Mouse (Mus musculus) B cell, adult 67 days (primary cell): ENCODE results near the gene Obp1a. TPM values are rescaled to one million over a fixed set of nuclear protein-coding genes. Genes with fewer than 3 reads are reported as not detected.

ENCODE experiments used
- total RNA-seq, 2 experiments: library from RNA; stranded (reverse); gene quantifications; 4 replicates each; pipeline ENCODE4 v1.2.4; 2023

The Obp1a gene
- not detected for total RNA-seq

DNA sequence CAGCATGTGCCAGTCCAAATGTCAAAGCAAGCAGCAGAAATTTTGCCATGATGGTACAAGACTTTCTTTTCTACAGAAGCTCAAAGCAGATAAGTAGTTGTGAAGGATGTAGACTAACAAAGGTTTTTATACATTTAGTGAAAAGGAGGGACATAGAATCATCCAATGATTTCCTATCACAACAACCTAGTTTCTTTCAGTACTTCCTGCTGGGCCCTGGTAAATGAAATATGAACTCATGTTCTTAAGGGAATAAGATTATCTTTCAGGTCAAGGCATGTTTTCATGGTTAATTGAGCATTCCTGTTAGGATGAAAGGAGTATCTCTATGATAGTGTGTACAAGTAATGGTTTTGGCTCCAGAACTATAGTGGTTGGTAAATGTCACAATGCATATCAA lies at the start of gene Obp1a:
Gene Obp1a (minus strand): TSS at position 101 of the 400 bp plus-strand sequence.

GRCm38 (mm10) chrX:78125167-78125566 lies 34.0 kb upstream of the Obp1a start, which contains the start of gene Gm5938:
Gene Gm5938, plus strand, starts transcription at chrX:78125467.

Other genes with a start within 250 kb of the Obp1a start
- gene Pbsn, start 237.8 kb downstream of the Obp1a start, total RNA-seq, result not detected
- gene Gm14744, start 226.6 kb downstream of the Obp1a start, total RNA-seq, result not detected
- gene 5430402E10Rik, start 166.3 kb downstream of the Obp1a start, total RNA-seq, result not detected
- not detected for gene Gm5938, start 34.1 kb upstream of the Obp1a start, total RNA-seq
- not detected for gene Obp1b, start 95.4 kb upstream of the Obp1a start, total RNA-seq
- gene Gm14743, start 154.5 kb upstream of the Obp1a start, total RNA-seq, result not detected